Mouse (Mus musculus) intestine, embryonic 14.5 days (tissue): ENCODE results near the gene Sdcbp2. TPM values are rescaled to one million over a fixed set of nuclear protein-coding genes. Genes with fewer than 3 reads are reported as not detected.

Experiments used
- ATAC-seq: fragments of 200-750 bp; cut with Nextera tagmentation; replicated peaks from 2 replicates; pipeline ENCODE4 v1.8.0; 2017; ENCODE audit warnings: low read depth, moderate number of reproducible peaks, moderate TSS enrichment, moderate library complexity; ENCODE audit not compliant: low FRiP score, low TSS enrichment
- DNase-seq: peaks from one replicate; pipeline ENCODE4 v3.0.0-alpha.2; 2018; ENCODE audit warnings: low spot score
- H3K27ac ChIP-seq: fragments of 300-500 bp; sonication (generic); 2 replicates; pipeline ENCODE4 v1.5.1; 2014; ENCODE audit warnings: low read depth, mild to moderate bottlenecking, control low read depth
- H3K27me3 ChIP-seq: fragments of 300-500 bp; sonication (generic); replicated peaks from 2 replicates; pipeline ENCODE4 v1.6.1; 2014; ENCODE audit warnings: low read length, control low read depth; ENCODE audit not compliant: control insufficient read depth, insufficient read depth
- H3K36me3 ChIP-seq: fragments of 300-500 bp; sonication (generic); 2 replicates; pipeline ENCODE4 v1.6.1; 2014; ENCODE audit warnings: low read length, control low read depth; ENCODE audit not compliant: control insufficient read depth, insufficient read depth
- H3K4me1 ChIP-seq: fragments of 300-500 bp; sonication (generic); replicated peaks from 2 replicates; pipeline ENCODE4 v1.6.1; 2014; ENCODE audit warnings: low read length, control low read depth, mixed read lengths; ENCODE audit not compliant: control insufficient read depth, insufficient read depth
- H3K4me2 ChIP-seq: fragments of 300-500 bp; sonication (generic); 2 replicates; pipeline ENCODE4 v1.6.1; 2014; ENCODE audit warnings: low read length
- H3K4me3 ChIP-seq: fragments of 300-500 bp; sonication (generic); 2 replicates; pipeline ENCODE4 v1.5.1; 2014; ENCODE audit warnings: low read depth, low read length, control low read depth, mixed read lengths
- H3K9ac ChIP-seq: fragments of 300-500 bp; sonication (generic); 2 replicates; pipeline ENCODE4 v1.6.1; 2014; ENCODE audit warnings: mild to moderate bottlenecking, low read length
- H3K9me3 ChIP-seq: fragments of 300-500 bp; sonication (generic); 2 replicates; pipeline ENCODE4 v1.6.1; 2016; ENCODE audit warnings: low read length, control low read depth; ENCODE audit not compliant: control insufficient read depth
- WGBS: fragments of 180-500 bp; shearing (Covaris S2); extraction: QIAGEN DNeasy Blood & Tissue Kit; methylation state at CpG from one replicate; pipeline ENCODE4 v1.1.7; 2014; 5-methylcytosine and 5-hydroxymethylcytosine counted together
- polyA plus RNA-seq: library from polyadenylated mRNA; unstranded; fragments of >200 nt; fragmentation: Nextera tagmentation; extraction: Ambion mirVana; gene quantifications from 2 replicates; pipeline ENCODE4 v1.2.1, GENCODE M21; 2014

Sdcbp2 gene
- polyA plus RNA-seq, 1 experiment from 2014 or later: 9.5 TPM

DNA sequence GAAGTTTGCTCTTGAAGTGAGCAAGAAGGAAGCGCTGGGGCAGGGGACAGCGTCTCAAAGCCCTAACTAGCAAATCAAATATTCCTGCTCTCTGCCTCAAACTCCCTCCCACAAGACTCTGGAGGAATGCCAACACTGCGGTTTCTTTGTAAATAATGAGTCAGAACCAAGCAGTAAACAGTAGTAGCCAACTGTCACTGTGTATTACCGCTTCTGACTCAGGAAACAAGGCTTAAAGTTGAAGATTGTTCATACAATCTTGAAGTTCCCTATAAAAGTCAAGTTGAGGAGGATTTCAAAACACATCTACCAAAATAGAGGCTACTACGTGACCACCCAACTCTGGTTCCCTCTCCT lies 35.8 kb upstream of the Sdcbp2 start:
- peaks cover 6% of the 10 kb centered on the region; the same call in 1 of the 2 replicates for H3K4me1 ChIP-seq
- H3K36me3 ChIP-seq: no peaks in the 10 kb centered on the region
- H3K27me3 ChIP-seq: no peaks in the 10 kb centered on the region
- peak overlapping the region; percentile 59 for H3K27ac ChIP-seq
- H3K4me3 ChIP-seq: no peak overlapping the region
- WGBS: 42% methylated on average over 5 of the region's 5 CpGs
- H3K9me3 ChIP-seq: no peaks in the 10 kb centered on the region
- no peak for ATAC-seq
- no peak for DNase-seq
- H3K4me2 ChIP-seq: peak overlapping the region; percentile 18; the same call in 1 of the 2 replicates
- H3K9ac ChIP-seq: no peak overlapping the region

DNA sequence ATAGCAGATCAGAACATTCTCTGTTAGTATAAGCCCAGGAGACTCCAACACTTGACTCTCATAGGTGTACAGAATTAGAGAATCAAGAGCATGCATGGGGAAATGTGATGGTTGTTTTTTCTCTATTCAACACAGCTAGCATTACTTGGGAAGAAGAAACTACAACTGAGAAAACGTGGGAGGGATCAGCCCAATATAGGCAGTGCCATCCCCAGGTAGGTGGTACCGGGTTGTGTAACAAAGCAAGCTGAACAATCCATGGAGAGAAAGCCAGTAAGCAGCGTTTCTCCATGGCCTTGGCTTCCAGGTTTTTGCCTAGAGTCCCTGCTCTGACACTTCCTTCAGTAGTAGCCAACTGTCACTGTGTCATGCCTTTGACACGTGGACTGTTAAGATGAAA lies 33.8 kb upstream of the Sdcbp2 start:
- peaks cover 8% of the 10 kb centered on the region; the same call in 1 of the 2 replicates for H3K4me1 ChIP-seq
- no peaks in the 10 kb centered on the region for H3K36me3 ChIP-seq
- no peaks in the 10 kb centered on the region for H3K27me3 ChIP-seq
- ATAC-seq (no peak), DNase-seq (no peak)
- H3K27ac ChIP-seq: no peak overlapping the region
- H3K9me3 ChIP-seq: no peaks in the 10 kb centered on the region
- H3K4me3 ChIP-seq: no peak overlapping the region
- WGBS: 60% methylated on average over 4 of the region's 4 CpGs
- H3K9ac ChIP-seq: no peak overlapping the region
- H3K4me2 ChIP-seq: no peak overlapping the region

DNA sequence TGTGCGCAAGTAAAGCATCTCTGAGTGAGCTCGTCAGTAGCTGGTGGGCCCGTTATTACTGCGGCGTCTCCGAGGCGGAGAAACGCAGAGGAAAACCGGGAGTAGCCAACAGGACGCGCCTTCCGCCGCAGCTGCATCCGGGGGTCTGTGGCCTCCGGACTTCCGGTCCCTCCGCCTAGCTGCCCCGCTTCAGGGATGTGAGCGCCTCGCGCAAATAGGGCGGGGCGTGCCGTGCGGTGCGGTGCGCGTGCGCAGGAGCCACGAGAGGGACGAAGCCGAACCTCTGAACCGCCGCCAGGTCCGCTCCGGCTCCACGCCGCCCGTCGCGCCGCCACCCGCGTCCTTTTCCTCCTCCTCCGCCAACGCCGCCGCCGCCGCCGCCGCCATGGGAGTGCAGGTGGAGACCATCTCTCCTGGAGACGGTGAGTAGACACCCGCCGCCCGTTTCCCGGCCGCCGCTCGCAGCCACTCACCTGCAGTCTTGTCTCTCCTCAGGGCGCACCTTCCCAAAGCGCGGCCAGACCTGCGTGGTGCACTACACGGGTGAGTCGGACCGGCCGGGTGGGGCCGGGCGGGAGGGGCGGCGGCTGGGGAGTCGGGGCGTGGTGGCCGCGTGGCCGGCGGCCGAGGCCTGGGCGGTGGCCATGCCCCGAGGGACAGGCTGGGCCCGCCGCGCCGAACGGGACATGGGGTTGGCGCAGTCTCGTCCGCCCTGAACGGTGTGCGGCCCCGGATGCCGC lies 29.9 kb upstream of the Sdcbp2 start, which contains the start of gene Fkbp1a:
Gene Fkbp1a, plus strand, starts transcription at position 161 of the 740 bp plus-strand sequence.
- Histone ChIP-seq H3K9ac (peak within 1 kb of the TSS; percentile 98), H3K27ac (peak within 1 kb of the TSS; percentile 92), H3K4me2 (peak within 1 kb of the TSS; percentile 78), H3K9me3 (no peaks in the 10 kb centered on the region), H3K4me1 (peaks cover 24% of the 10 kb centered on the region), H3K27me3 (no peaks in the 10 kb centered on the region), H3K36me3 (peaks cover 37% of the 10 kb centered on the region), H3K4me3 (peak within 1 kb of the TSS; percentile 89)
- ATAC-seq: peak; percentile 97
- DNase-seq: peak; percentile 97
- under 1% methylated on average over 66 of the region's 93 CpGs for WGBS

DNA sequence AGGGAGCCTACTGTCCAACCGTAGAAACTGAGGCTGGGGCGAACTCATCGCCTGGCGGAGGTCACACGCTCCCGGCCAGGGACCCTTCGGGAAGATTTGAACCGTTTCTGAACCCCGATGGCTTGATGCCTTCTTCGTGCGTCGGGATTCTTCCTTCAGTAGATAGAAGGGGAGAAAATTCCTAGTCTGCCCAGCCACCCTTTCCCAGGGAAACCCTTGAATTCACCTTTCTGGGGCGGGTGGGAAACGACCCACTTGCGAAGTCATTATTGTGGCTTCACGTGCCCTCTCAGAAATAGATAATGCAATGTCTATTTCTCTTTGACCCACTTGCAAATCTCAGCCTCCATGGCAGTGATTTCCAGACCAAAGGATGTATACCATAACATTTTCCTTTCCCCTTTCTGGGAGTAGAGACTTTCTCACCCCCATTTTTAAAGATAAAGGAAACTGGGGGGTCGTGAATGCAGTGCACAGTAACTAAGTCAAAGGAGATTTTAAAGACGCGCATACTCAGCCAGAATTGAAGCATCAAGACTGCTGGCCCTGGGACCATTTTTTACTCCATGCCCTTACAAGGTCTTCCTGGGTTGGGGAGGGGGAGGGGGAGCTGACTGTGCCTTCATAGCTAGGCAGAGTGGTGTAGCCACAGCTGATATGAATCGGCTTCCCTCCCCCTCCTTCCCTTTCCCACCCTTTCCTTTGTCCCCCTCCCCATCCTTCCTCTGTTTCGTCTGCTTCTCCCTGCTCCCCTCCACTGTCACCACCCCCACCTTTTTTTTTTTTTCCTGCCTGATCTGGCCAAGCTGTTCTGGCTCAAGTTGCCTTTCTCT lies 29.1 kb upstream of the Sdcbp2 start:
- peak overlapping the region; percentile 98 for H3K9ac ChIP-seq
- H3K27ac ChIP-seq: peak overlapping the region; percentile 92
- peaks cover 24% of the 10 kb centered on the region for H3K4me1 ChIP-seq
- peaks cover 45% of the 10 kb centered on the region for H3K36me3 ChIP-seq
- no peaks in the 10 kb centered on the region for H3K27me3 ChIP-seq
- no peaks in the 10 kb centered on the region for H3K9me3 ChIP-seq
- DNase-seq (peak; percentile 70), ATAC-seq (0 out of 2 replicates have a peak, but pooled peaks have one; percentile 20)
- H3K4me3 ChIP-seq: peak overlapping the region; percentile 89
- peak overlapping the region; percentile 76 for H3K4me2 ChIP-seq
- under 1% methylated on average over 20 of the region's 21 CpGs for WGBS

DNA sequence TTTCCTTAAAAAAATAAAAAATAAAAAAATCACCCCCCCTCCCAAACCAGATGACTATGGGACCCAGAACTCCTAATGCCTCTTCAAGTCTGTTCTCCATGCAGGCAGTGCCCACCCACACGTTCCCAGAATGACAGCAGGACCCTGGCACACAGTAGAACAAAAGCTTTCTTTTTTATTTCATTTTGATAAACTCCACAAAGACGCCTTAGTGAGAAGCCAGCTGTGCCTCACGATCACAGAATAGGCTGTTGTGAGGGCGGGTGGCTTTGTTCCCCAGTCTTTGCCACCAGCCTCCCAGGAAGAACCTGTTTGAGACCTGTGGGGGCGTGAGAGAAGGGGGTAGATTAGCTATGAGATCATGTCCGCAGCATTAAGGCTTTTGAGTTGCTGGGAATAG lies 27.7 kb upstream of the Sdcbp2 start:
- H3K4me1 ChIP-seq: peaks cover 24% of the 10 kb centered on the region
- DNase-seq (no peak), ATAC-seq (no peak)
- H3K4me3 ChIP-seq: no peak overlapping the region; the same call in 1 of the 2 replicates
- H3K4me2 ChIP-seq: peak overlapping the region; percentile 76
- no peak overlapping the region for H3K9ac ChIP-seq
- 69% methylated on average over 6 of the region's 6 CpGs for WGBS
- H3K36me3 ChIP-seq: peaks cover 52% of the 10 kb centered on the region
- no peaks in the 10 kb centered on the region for H3K27me3 ChIP-seq
- H3K9me3 ChIP-seq: no peaks in the 10 kb centered on the region
- H3K27ac ChIP-seq: no peak overlapping the region

DNA sequence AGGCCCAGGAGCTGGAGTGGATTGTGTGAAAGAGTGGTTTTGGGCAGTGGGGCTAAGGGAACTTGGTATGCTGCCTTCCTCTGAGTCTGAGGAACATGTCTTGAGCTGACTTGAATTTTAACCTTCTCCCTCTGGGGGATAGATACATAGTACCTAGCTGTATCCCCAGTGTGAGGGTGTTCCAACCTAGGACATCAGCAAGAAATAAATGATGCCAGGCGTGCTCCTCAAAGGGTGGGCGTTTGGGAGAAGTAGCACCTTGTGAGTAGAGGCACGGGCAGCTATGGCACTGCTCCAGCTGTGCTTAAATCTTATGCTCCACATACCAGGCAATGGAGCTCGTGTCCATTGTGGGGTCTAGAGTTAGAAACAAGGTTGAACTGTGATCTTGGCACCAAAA lies 25.9 kb upstream of the Sdcbp2 start:
- WGBS: 92% methylated on average over 4 of the region's 4 CpGs
- no peak overlapping the region for H3K4me2 ChIP-seq
- no peak overlapping the region for H3K27ac ChIP-seq
- H3K9me3 ChIP-seq: no peaks in the 10 kb centered on the region
- no peaks in the 10 kb centered on the region for H3K27me3 ChIP-seq
- no peak overlapping the region for H3K4me3 ChIP-seq
- peaks cover 70% of the 10 kb centered on the region for H3K36me3 ChIP-seq
- ATAC-seq (no peak), DNase-seq (no peak)
- H3K9ac ChIP-seq: no peak overlapping the region
- peaks cover 21% of the 10 kb centered on the region for H3K4me1 ChIP-seq

DNA sequence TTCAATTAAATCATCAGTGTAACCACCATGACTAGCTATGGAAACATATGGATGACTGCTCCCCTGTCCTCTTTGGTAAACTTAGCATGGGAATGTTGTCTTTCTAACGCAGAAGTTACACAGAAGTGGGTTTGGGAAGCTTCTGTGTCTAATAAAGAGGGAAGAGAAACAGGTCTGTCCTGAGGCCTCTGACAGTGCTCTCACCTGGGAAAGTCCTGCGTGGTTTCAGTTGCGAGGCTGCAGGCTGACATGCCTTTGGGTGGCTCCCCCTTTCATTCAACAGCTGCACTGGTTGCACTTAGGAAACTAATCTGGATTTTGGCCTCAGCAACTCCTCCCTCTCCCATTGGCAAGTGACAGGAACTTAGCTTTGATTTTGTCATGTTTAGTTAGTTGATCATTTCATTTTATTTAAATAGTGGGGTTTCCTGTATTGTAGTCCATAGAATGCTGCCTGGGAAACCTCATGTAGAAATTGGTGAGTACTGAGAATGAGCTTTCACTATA lies 22.8 kb upstream of the Sdcbp2 start:
- Histone ChIP-seq H3K4me1 (peaks cover 10% of the 10 kb centered on the region), H3K27me3 (no peaks in the 10 kb centered on the region), H3K9me3 (no peaks in the 10 kb centered on the region), H3K4me2 (no peak overlapping the region), H3K27ac (no peak overlapping the region), H3K4me3 (no peak overlapping the region), H3K36me3 (peaks cover 91% of the 10 kb centered on the region), H3K9ac (no peak overlapping the region)
- DNase-seq (no peak), ATAC-seq (no peak)
- WGBS: 92% methylated on average over 3 of the region's 3 CpGs

DNA sequence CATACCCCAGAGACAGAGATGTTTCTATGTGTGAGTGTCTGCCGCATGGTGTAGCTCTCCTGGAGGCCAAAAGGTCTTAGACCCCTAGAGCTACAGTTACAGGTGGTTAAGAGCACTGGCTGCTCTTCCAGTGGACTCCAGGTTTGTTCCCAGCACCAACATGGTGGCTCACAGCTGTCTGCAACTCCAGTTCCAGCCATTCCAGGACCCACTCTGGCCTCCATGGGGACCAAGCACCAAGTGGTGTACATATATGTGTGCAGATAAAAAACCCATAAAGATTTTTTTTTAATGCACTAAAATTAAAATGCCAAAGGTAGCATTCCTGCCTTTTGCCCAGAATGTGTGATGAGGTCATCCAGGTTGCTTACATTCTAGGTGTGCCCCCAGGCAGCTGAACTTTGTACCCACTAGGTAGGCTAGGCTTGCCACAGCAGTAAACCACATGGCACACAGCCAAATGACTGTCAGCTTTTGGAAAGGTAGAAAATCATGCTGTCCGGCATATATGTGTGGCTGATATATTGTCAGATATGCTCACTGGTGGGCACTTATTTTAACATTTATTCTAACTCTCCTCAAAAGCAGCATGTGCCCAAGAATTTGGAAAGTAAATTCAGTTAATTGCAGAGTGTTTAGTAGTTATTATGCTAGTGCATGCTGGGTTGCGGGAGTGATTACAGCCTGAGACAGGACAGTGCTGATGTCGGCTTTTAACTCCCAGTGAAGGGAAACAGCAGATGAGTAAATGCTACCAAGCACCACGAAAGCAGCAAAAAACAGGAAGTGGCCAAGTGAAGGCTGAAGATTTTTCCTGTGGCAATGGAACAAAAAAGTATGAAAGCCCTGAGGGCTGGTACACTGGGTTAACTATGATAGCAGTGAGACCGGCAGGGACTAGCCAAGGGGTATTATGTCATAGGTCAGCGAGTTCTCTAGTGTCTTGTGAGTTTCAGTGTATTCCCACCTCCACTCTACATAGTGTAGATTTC lies 9.2 kb upstream of the Sdcbp2 start:
- Histone ChIP-seq H3K9me3 (no peaks in the 10 kb centered on the region), H3K9ac (no peak overlapping the region), H3K4me2 (no peak overlapping the region), H3K27me3 (no peaks in the 10 kb centered on the region), H3K36me3 (peaks cover 67% of the 10 kb centered on the region), H3K27ac (no peak overlapping the region), H3K4me3 (no peak overlapping the region), H3K4me1 (no peaks in the 10 kb centered on the region)
- peak; percentile 79 for ATAC-seq
- peak; percentile 60 for DNase-seq
- 78% methylated on average over 7 of the region's 7 CpGs for WGBS
